Mouse (Mus musculus) liver, adult (tissue): ENCODE data around the gene Gm28553.
"Not testable (repeated sequence)": the region's sequence is repeated elsewhere in the genome, so short reads cannot be mapped to it uniquely, and the experiment has no call there.

Source experiments
- GATA4 ChIP-seq: IDR thresholded peaks from 2 replicates; pipeline ENCODE4 v1.6.1; 2014; ENCODE audit warnings: mild to moderate bottlenecking, low read length; ENCODE audit not compliant: insufficient replicate concordance

Gene Gm28553

DNA sequence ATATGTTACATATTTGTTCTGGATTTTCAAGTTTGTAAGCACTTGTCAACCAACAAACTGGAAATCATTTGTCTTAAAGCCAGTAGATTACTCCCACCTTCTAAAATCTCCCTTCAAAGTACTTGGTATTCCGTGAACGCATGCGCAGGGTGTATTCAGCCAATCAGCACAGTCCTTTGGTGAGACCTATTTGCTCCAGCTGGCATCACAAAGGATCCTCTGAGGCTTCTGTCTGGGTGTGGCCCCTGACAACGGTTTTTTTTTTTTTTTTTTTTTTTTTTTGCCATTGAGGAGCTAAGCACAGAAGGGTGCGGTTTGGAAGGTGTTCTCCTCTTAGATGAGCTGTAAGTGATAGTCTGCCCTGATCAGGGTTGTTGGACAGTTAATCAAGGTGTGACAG lies at the start of gene Gm28553:
Gene Gm28553 (plus strand): TSS at position 301 of the 400 bp plus-strand sequence.
- TF ChIP-seq GATA4, result not testable (repeated sequence)
